Mouse (Mus musculus) midbrain, embryonic 16.5 days (tissue): ENCODE results near the gene Dmac2. TPM values are rescaled to one million over a fixed set of nuclear protein-coding genes. Genes with fewer than 3 reads are reported as not detected.
"Not testable (repeated sequence)": the region's sequence is repeated elsewhere in the genome, so short reads cannot be mapped to it uniquely, and the experiment has no call there.

ENCODE experiments used
- ATAC-seq: fragments of 200-750 bp; cut with Nextera tagmentation; 2 replicates; pipeline ENCODE4 v1.8.0; 2017; ENCODE audit warnings: moderate TSS enrichment
- H3K27ac ChIP-seq: fragments of 300-500 bp; sonication (generic); 2 replicates; pipeline ENCODE4 v1.5.1; 2014; ENCODE audit warnings: mild to moderate bottlenecking, low read length, mixed read lengths
- H3K27me3 ChIP-seq: fragments of 300-500 bp; sonication (generic); 2 replicates; pipeline ENCODE4 v1.6.1; 2014; ENCODE audit warnings: low read depth, low read length, mixed read lengths; ENCODE audit not compliant: control insufficient read depth, insufficient read depth
- H3K36me3 ChIP-seq: fragments of 300-500 bp; sonication (generic); 2 replicates; pipeline ENCODE4 v1.6.1; 2014; ENCODE audit warnings: mild to moderate bottlenecking, low read length, moderate library complexity, mixed read lengths; ENCODE audit not compliant: control insufficient read depth, insufficient read depth
- H3K4me1 ChIP-seq: fragments of 300-500 bp; sonication (generic); 2 replicates; pipeline ENCODE4 v1.6.1; 2014; ENCODE audit warnings: mild to moderate bottlenecking, low read length, mixed read lengths; ENCODE audit not compliant: control insufficient read depth, insufficient read depth
- H3K4me2 ChIP-seq: fragments of 300-500 bp; sonication (generic); 2 replicates; pipeline ENCODE4 v1.6.1; 2014; ENCODE audit warnings: mild to moderate bottlenecking, low read length, mixed read lengths
- H3K4me3 ChIP-seq: fragments of 300-500 bp; sonication (generic); 2 replicates; pipeline ENCODE4 v1.5.1; 2014; ENCODE audit warnings: low read depth, mild to moderate bottlenecking, low read length, moderate library complexity, mixed read lengths
- H3K9ac ChIP-seq: fragments of 300-500 bp; sonication (generic); 2 replicates; pipeline ENCODE4 v1.6.1; 2014; ENCODE audit warnings: low read depth, low read length, mixed read lengths
- H3K9me3 ChIP-seq: fragments of 300-500 bp; sonication (generic); replicated peaks from 2 replicates; pipeline ENCODE4 v1.6.1; 2014; ENCODE audit warnings: mild to moderate bottlenecking, low read length, mixed read lengths; ENCODE audit not compliant: control insufficient read depth, poor library complexity, severe bottlenecking
- WGBS: fragments of 180-500 bp; shearing (Covaris S2); extraction: QIAGEN DNeasy Blood & Tissue Kit; methylation state at CpG from one replicate; pipeline ENCODE4 v1.1.7; 2014; 5-methylcytosine and 5-hydroxymethylcytosine counted together
- polyA plus RNA-seq: library from polyadenylated mRNA; unstranded; fragments of >200 nt; fragmentation: Nextera tagmentation; extraction: Ambion mirVana; gene quantifications from 2 replicates; pipeline ENCODE4 v1.2.1, GENCODE M21; 2015

Dmac2 gene
- polyA plus RNA-seq: 44.5 and 48.7 TPM in 2 replicates

DNA sequence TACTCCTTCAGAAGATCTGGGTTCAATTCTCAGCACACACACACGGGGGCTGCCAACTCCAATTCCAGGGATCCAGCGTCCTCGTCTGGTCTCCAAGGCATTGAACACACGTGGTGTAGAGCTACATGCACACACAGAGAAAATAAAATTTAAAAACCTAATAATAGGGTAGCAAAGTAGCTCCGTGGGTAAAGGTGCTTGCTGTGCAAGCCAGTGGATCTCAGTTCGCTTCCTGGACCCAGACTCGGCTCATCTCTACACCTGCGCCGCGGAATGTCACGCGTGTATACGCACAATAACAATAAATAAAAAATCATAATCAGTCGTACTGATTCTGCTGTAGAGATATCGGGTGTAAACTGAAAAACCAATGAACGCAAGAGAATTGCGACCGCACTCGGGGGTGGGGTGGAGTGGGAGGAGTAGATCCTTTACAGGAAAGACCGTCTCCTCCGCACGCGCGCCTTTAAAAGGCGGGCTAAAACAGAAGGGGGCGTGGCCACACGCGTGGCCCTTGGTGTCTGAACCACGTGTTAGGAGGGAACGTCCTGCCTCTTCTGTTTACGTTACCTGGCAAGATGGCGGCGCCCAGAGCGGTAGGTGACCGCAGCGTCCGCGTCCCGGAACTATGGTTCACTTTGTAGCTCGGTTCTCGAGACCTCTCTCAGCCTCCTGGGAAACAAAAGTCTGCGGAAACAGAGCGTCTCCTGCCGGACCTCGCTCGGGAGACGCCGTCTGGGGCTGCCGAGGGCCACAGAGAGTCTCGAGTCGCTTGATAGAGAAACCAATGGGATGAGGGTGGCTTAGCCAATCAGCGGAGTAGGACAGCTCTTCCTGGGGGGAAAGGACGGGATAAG lies at the start of gene Dmac2:
Gene Dmac2 (plus strand): TSS at position 550 of the 857 bp plus-strand sequence.
- peak within 1 kb of the TSS; percentile 58 for H3K4me3 ChIP-seq
- H3K9ac ChIP-seq: peak within 1 kb of the TSS; percentile 68
- peak within 1 kb of the TSS; percentile 71 for H3K4me2 ChIP-seq
- H3K36me3 ChIP-seq: no peaks in the 10 kb centered on the region; the same call in none of the 2 replicates
- peak within 1 kb of the TSS; percentile 68; the same call in 1 of the 2 replicates for H3K27ac ChIP-seq
- H3K27me3 ChIP-seq: no peaks in the 10 kb centered on the region
- WGBS: under 1% methylated on average over 53 of the region's 53 CpGs
- peak; percentile 95 for ATAC-seq
- H3K4me1 ChIP-seq: peaks cover 6% of the 10 kb centered on the region
- H3K9me3 ChIP-seq: no peaks in the 10 kb centered on the region

DNA sequence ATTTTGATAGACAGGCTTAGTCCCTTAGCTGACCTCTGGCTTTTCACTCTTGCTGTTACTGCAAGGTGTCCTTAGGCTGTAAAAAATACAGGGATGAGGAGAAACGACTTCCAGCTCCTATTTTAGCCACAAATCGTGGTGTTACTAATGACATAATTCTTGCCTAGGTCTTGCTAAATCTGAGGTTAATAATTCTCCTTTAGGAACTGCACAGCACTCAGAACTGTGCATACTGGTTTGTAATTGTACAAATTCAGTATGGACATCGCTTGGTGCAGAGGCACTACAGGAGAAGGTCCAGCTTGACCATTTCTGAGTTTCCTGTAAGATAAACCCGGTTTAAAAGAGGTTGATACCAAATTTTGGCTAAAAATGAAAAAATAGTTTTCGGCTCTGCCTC lies 45.4 kb upstream of the Dmac2 start:
- 82% methylated on average over 5 of the region's 5 CpGs for WGBS
- H3K4me1 ChIP-seq, H3K9me3 ChIP-seq, H3K4me2 ChIP-seq, H3K36me3 ChIP-seq, H3K27me3 ChIP-seq, H3K4me3 ChIP-seq, ATAC-seq, H3K9ac ChIP-seq, H3K27ac ChIP-seq: not testable (repeated sequence)

DNA sequence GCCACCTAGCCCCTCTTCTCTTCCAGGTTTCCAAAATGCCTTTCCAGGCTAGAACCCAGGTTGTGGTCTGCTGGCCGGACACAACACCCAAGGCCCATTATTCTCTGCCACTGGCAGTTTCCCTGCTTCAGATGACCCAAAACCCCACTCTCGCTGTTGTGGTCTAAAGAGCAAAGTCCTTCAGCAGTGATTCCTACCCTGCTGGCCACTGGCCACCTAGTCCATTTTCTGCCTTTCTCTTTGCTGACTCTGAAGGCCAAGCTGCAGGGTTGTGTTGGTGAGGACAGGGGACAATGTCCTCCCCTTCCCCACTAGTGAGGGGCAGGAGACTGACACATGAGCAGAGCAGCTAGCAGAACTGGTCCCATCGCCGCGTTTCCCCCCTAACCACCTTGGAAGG lies 44.1 kb upstream of the Dmac2 start:
- H3K4me3 ChIP-seq: no peak overlapping the region
- WGBS: 84% methylated on average over 5 of the region's 5 CpGs
- H3K4me2 ChIP-seq: no peak overlapping the region
- no peak for ATAC-seq
- no peak overlapping the region for H3K9ac ChIP-seq
- 0 out of 2 replicates have a peak, but pooled peaks cover 2% of the 10 kb centered on the region for H3K4me1 ChIP-seq
- H3K9me3 ChIP-seq: no peaks in the 10 kb centered on the region
- H3K27ac ChIP-seq: no peak overlapping the region
- H3K36me3 ChIP-seq: no peaks in the 10 kb centered on the region
- H3K27me3 ChIP-seq: no peaks in the 10 kb centered on the region

DNA sequence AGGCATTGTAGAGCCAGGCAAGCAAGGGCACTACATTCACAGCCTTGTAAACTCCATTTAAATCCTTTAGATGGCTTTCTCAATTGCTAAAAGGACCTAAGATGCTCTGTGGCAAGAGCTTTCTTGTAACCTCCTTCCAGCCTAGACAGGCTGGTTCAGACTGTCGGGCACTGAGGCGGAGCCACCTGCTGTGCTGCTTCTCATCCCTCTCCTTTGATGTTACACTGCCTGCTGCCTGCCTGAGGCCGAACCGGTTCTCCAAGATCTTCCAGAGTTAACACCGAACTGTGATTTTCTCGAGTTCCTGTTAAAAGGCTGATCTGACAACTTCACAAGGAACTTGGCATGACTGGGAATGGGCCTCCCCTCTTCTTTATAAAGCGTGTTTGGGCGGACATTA lies 43.3 kb upstream of the Dmac2 start:
- no peaks in the 10 kb centered on the region for H3K27me3 ChIP-seq
- H3K4me2 ChIP-seq: no peak overlapping the region
- peak overlapping the region; percentile 17; the same call in 1 of the 2 replicates for H3K27ac ChIP-seq
- 15% methylated on average over 8 of the region's 8 CpGs for WGBS
- no peak overlapping the region for H3K9ac ChIP-seq
- no peaks in the 10 kb centered on the region for H3K9me3 ChIP-seq
- ATAC-seq: 0 out of 2 replicates have a peak, but pooled peaks have one; percentile 42
- H3K4me3 ChIP-seq: no peak overlapping the region
- no peaks in the 10 kb centered on the region for H3K36me3 ChIP-seq
- 0 out of 2 replicates have a peak, but pooled peaks cover 2% of the 10 kb centered on the region for H3K4me1 ChIP-seq

DNA sequence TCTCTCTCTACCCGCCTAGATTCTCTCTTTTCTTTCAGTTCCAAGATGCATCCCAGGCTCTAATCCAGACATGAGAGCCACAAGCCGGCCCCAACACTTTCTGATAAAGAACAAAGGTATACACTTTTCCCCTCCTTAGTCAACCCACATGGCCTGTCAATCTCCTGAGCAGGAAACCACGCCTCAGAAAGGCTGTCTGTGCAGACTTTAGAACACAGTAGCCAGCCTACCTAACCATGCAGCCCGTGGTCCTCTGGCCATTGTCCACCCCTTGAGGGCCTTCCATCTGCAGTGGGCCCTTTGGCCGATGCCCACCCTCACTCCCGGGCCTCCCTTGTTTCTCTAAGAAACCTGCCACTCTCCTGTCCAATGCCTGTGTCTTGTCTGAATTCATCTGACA lies 42.9 kb upstream of the Dmac2 start:
- H3K9me3 ChIP-seq, H3K9ac ChIP-seq, H3K27ac ChIP-seq, H3K4me2 ChIP-seq, H3K4me1 ChIP-seq, H3K27me3 ChIP-seq, H3K36me3 ChIP-seq, H3K4me3 ChIP-seq: not testable (repeated sequence)
- ATAC-seq: peak; percentile 42; the same call in 1 of the 2 replicates
- 39% methylated on average over 6 of the region's 6 CpGs for WGBS

DNA sequence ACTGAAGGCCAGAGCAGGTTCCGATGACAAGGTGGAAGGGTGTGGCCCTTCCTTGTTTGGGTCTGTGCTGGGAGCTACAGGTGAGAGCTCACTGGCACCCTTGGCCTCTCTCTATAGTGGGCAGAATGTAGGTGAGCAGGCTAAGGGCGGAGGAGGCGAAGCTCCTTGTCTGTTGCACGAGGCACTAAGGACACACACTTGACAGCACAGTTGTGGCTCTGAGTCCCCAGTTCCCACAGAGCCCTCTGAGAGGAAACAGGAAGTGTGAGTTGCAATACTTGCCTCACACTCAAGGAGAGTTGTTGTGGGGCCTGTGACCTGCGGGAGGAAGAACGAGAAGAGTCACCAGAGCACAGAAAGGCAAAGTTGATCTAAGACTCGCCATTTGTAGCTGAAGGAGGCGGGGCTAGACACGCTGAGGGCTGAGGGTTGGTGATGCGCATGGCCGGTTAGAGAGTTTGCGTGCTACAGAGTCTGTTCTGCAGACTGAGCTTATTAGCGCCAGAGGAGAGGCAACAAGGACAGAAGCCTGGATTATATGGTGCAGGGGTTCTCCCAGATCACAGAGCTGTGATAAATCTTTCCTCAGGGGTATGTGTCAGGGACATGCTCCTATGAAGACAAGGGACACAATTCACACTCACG lies 42.3 kb upstream of the Dmac2 start:
- H3K36me3 ChIP-seq, ATAC-seq: not testable (repeated sequence)
- WGBS: 66% methylated on average over 12 of the region's 14 CpGs

DNA sequence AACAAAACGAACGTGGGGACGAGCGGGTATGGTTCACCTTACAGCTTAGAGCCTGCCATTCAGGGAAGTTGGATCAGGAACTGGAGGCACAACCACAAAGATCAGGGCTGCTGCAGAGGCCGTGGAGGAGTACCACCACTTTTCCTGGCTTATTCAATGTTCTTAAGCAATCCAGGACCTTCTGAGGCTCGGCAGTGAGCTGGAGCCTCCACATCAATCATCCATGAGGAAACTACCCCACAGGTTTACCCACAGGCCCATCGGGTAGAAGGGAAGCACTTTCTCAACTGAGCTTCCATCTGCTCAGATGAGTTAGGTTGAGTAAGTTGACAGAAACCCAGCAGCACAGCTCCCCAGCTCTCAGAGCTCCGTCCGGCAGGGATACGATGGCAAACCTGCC lies 39.8 kb upstream of the Dmac2 start:
- Histone ChIP-seq H3K4me3 (no peak overlapping the region), H3K27ac (no peak overlapping the region), H3K4me2 (no peak overlapping the region), H3K9ac (no peak overlapping the region), H3K9me3 (no peaks in the 10 kb centered on the region), H3K27me3 (no peaks in the 10 kb centered on the region), H3K36me3 (no peaks in the 10 kb centered on the region), H3K4me1 (0 out of 2 replicates have a peak, but pooled peaks cover 2% of the 10 kb centered on the region)
- 93% methylated on average over 10 of the region's 10 CpGs for WGBS
- ATAC-seq: no peak

More for the DNA sequence above, 42.3 kb upstream of the Dmac2 start:
- H3K9ac ChIP-seq, H3K4me2 ChIP-seq, H3K4me3 ChIP-seq, H3K27me3 ChIP-seq, H3K9me3 ChIP-seq, H3K27ac ChIP-seq, H3K4me1 ChIP-seq: not testable (repeated sequence)

DNA sequence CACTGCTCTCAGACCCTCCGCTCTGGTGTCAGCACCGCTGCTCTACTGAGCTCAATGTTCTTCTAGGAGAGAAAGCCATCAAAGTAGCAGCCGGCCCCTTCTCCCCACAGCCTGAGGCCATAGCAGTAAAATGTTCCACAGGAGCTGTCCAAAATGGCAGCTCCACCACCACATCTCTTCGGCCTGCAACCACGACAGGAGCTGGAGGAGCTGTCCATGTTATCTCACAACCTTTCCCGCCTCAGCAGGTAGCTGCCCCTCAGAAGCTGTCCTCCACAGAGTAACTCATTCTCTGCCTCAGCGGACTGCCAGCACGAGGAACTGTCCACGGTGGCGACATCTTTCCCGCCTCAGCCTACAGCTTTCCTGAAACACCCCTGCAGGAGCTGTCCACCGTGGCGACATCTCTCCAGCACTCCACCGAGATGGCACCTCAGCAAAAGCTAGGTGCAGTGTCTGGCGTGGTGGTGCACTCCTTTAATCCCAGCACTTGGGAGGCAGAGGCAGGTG lies 36.9 kb upstream of the Dmac2 start:
- Histone ChIP-seq H3K9ac (no peak overlapping the region), H3K27ac (no peak overlapping the region), H3K36me3 (no peaks in the 10 kb centered on the region), H3K9me3 (no peaks in the 10 kb centered on the region), H3K4me3 (no peak overlapping the region), H3K27me3 (no peaks in the 10 kb centered on the region), H3K4me2 (no peak overlapping the region), H3K4me1 (no peaks in the 10 kb centered on the region)
- no peak for ATAC-seq
- 94% methylated on average over 15 of the region's 15 CpGs for WGBS

DNA sequence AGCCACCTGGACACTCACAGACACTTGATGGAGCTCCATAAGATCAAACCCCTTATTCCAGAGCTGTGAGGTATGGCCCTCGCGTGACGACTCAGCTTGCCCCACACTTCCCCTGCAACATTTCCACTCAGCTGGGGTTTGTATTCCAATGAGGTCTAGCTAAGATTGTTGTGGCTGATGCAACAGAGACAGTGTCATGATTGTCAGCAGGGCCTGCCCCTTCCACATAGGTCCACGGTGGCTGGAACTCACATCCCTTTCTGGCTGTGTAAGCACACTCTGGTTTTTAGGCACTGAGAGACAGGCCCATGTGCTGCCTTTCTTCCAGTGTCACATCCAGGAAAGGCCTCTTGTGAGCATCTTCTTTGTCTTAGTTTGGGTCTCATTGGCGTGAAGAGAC lies 34.6 kb upstream of the Dmac2 start:
- Histone ChIP-seq H3K36me3 (no peaks in the 10 kb centered on the region), H3K9ac (no peak overlapping the region), H3K27ac (no peak overlapping the region), H3K9me3 (no peaks in the 10 kb centered on the region), H3K4me3 (no peak overlapping the region), H3K4me2 (no peak overlapping the region), H3K27me3 (no peaks in the 10 kb centered on the region), H3K4me1 (no peaks in the 10 kb centered on the region)
- WGBS: 90% methylated on average over 5 of the region's 5 CpGs
- no peak for ATAC-seq
